Mouse (Mus musculus) testis, adult 2 months (tissue): ENCODE data around the gene Rsph14. TPM values are rescaled to one million over a fixed set of nuclear protein-coding genes. Genes with fewer than 3 reads are reported as not detected.

ENCODE experiments used
- H3K27ac ChIP-seq: fragments of 200-500 bp; 2 replicates; pipeline ENCODE4 v1.5.1; 2012; ENCODE audit warnings: low read depth, low read length; ENCODE audit not compliant: control insufficient read depth, insufficient read depth
- H3K27me3 ChIP-seq: fragments of 200-500 bp; 2 replicates; pipeline ENCODE4 v1.6.1; 2012; ENCODE audit warnings: mild to moderate bottlenecking, low read length, moderate library complexity; ENCODE audit not compliant: control insufficient read depth, insufficient read depth
- H3K36me3 ChIP-seq: fragments of 200-500 bp; 2 replicates; pipeline ENCODE4 v1.6.1; 2012; ENCODE audit warnings: mild to moderate bottlenecking, low read length; ENCODE audit not compliant: control insufficient read depth, insufficient read depth
- H3K4me1 ChIP-seq: fragments of 200-500 bp; 2 replicates; pipeline ENCODE4 v1.6.1; 2012; ENCODE audit warnings: low read length; ENCODE audit not compliant: control insufficient read depth, insufficient read depth
- H3K4me3 ChIP-seq: fragments of 200-500 bp; 2 replicates; pipeline ENCODE4 v1.5.1; 2012; ENCODE audit warnings: low read depth, mild to moderate bottlenecking, low read length, moderate library complexity, mixed read lengths; ENCODE audit not compliant: control insufficient read depth
- CTCF ChIP-seq: fragments of 200-500 bp; IDR thresholded peaks from 2 replicates; pipeline ENCODE4 v1.5.1; 2012; ENCODE audit warnings: low read depth, mild to moderate bottlenecking, inconsistent platforms, low read length, moderate library complexity; ENCODE audit not compliant: control insufficient read depth, insufficient read depth, insufficient replicate concordance
- POLR2A ChIP-seq: fragments of 200-500 bp; IDR thresholded peaks from 2 replicates; pipeline ENCODE4 v1.6.1; 2012; ENCODE audit warnings: low read depth, mild to moderate bottlenecking, inconsistent platforms, low read length, moderate library complexity; ENCODE audit not compliant: control insufficient read depth
- polyA plus RNA-seq: library from polyadenylated mRNA; depleted of rRNA; stranded (reverse); fragments of >200 nt; gene quantifications from 2 replicates; pipeline ENCODE4 v1.2.3, GENCODE M21; 2012

The Rsph14 gene
- polyA plus RNA-seq, 1 experiment = 43.4 TPM

GRCm38 (mm10) chr10:75036883-75037379 is 4.5 kb upstream of the Rsph14 start, which contains the start of gene Rab36:
Gene Rab36 (plus strand): TSS chr10:75037058.
- peak; percentile 51 for TF ChIP-seq POLR2A
- no peak for TF ChIP-seq CTCF
- H3K27ac ChIP-seq = peak within 1 kb of the TSS; percentile 79
- H3K4me1 ChIP-seq = peaks cover 15% of the 10 kb centered on the region

GRCm38 (mm10) chr10:75031345-75032114 is 856 bp downstream of the Rsph14 start:
- peaks cover 9% of the 10 kb centered on the region for H3K4me1 ChIP-seq
- TF ChIP-seq CTCF (no peak), POLR2A (no peak)
- H3K27me3 ChIP-seq = no peaks in the 10 kb centered on the region
- no peaks in the 10 kb centered on the region for H3K36me3 ChIP-seq
- H3K27ac ChIP-seq = no peak overlapping the region
- peak overlapping the region; percentile 10; the same call in 1 of the 2 replicates for H3K4me3 ChIP-seq

More at GRCm38 (mm10) chr10:75036883-75037379, 4.5 kb upstream of the Rsph14 start, which contains the start of gene Rab36:
- peak within 1 kb of the TSS; percentile 95 for H3K4me3 ChIP-seq
- H3K36me3 ChIP-seq = peaks cover 1% of the 10 kb centered on the region; the same call in 1 of the 2 replicates
- no peaks in the 10 kb centered on the region for H3K27me3 ChIP-seq

GRCm38 (mm10) chr10:75030234-75030633 is 2.2 kb downstream of the Rsph14 start:
- TF ChIP-seq CTCF (no peak), POLR2A (no peak)

DNA sequence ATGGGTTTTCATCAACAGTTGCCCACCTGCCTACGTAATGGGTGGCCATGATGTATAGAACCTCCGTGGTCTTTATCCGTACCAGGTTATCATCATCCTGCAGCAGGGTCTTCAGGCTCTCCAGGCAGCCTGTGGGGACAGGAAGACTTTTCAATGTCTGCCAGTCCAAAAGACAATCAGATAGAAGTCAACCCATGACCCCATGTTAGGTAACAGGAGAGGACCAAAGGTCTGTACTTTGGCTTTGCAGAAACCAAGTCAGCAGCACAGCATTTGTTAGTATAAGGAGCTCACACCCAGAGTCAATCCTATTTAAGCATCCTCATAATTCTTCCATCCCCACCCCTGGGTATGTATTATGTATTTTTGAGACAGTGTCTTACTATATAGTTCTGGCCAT is 2.7 kb downstream of the Rsph14 start:
- TF ChIP-seq CTCF = no peak
- no peak for TF ChIP-seq POLR2A
- H3K27ac ChIP-seq = no peak overlapping the region
- no peak overlapping the region for H3K4me3 ChIP-seq
- H3K27me3 ChIP-seq = no peaks in the 10 kb centered on the region
- H3K4me1 ChIP-seq = peaks cover 9% of the 10 kb centered on the region
- no peaks in the 10 kb centered on the region for H3K36me3 ChIP-seq

More at GRCm38 (mm10) chr10:75030234-75030633, 2.2 kb downstream of the Rsph14 start:
- Histone ChIP-seq H3K4me3 (no peak overlapping the region), H3K27ac (no peak overlapping the region), H3K27me3 (no peaks in the 10 kb centered on the region), H3K4me1 (peaks cover 9% of the 10 kb centered on the region), H3K36me3 (no peaks in the 10 kb centered on the region)

DNA sequence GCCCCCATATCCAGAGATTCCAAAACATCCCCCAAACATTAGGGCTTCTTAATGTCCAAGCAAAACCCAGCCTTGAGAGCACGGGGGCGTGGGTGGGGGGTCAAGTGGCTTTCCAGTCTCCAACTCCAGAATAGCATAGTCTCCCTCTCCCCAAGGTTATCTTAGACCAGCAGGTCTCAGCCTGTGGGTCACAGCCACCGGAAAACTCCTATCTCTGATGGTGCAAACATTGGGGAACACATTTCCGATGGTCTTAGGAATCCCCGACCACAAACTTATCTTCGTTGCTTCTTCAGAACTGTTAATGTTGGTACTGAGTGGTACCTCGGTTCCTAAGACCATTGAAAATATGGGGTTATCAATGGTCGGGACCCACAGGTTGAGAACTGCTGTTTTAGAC is 3.6 kb downstream of the Rsph14 start:
- H3K27me3 ChIP-seq = no peaks in the 10 kb centered on the region
- no peak overlapping the region for H3K4me3 ChIP-seq
- H3K27ac ChIP-seq = no peak overlapping the region
- TF ChIP-seq POLR2A = no peak
- TF ChIP-seq CTCF = no peak
- H3K36me3 ChIP-seq = no peaks in the 10 kb centered on the region
- H3K4me1 ChIP-seq = peaks cover 9% of the 10 kb centered on the region

- Histone ChIP-seq H3K27me3 (no peaks in the 10 kb centered on the region), H3K4me3 (no peak overlapping the region), H3K27ac (no peak overlapping the region), H3K36me3 (no peaks in the 10 kb centered on the region), H3K4me1 (peaks cover 15% of the 10 kb centered on the region)
- no peak for TF ChIP-seq POLR2A
- no peak for TF ChIP-seq CTCF
Measured at GRCm38 (mm10) chr10:75026491-75026890, 5.9 kb downstream of the Rsph14 start.

DNA sequence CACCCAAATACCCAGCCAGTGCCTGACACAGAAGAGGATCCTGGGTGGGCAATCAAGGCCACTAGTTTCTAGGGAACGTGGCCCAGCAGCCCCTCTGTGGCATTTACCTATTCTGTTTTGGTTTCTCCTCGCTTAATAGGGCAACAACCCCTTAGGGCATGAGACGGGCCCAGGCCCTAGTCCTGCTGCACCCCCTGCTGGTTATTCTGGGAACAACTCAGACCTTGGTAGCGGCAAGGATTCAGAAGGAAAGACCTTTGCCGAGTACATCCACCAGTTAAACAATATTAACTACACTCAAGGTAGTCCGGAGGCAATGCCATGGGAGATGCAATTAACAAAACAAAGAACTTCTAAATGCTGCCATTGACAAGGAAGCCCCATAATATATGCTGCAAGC is 11.2 kb downstream of the Rsph14 start:
- no peaks in the 10 kb centered on the region for H3K36me3 ChIP-seq
- H3K4me3 ChIP-seq = peak overlapping the region; percentile 10; the same call in 1 of the 2 replicates
- no peak for TF ChIP-seq POLR2A
- peak; percentile 75; the same call in 1 of the 2 replicates for TF ChIP-seq CTCF
- H3K4me1 ChIP-seq = peaks cover 26% of the 10 kb centered on the region
- no peak overlapping the region for H3K27ac ChIP-seq
- no peaks in the 10 kb centered on the region for H3K27me3 ChIP-seq
